11 mouse cellular contexts compared by ENCODE assay signal in genomic region chr1:106961023-106961422, GRCm38 (mm10). TPM values are rescaled to one million over a fixed set of nuclear protein-coding genes. Genes with fewer than 3 reads are reported as not detected.
DNase-seq lines count a peak whose midpoint lies in the region; ATAC-seq and TF ChIP-seq lines count a peak whose summit lies in the region.
"Had no signal": no experiment of that assay in that cellular context is flagged by ENCODE, and none has a peak within 500 bp of the region (broad histone marks: within the 10 kb centered on the region; RNA-seq: fewer than 3 reads in every experiment).

No protein-coding gene starts in this region.

- peak; percentile 27; the same call in 1 of the 2 replicates for TF ChIP-seq CTCF in intestine, postnatal 0 days (IDR thresholded peaks at IDR 0.05; ENCODE audit: low read depth)

- H3K4me2 ChIP-seq in intestine, postnatal 0 days (replicated peaks; ENCODE audit: low read depth), result no peak overlapping the region
- H3K4me2 ChIP-seq in intestine, embryonic 16.5 days (ENCODE audit: low read depth, low read length), result no peak overlapping the region
- H3K4me2 ChIP-seq: neural tube, embryonic 13.5 days had no signal

- no peaks in the 10 kb centered on the region for H3K4me1 ChIP-seq in intestine, postnatal 0 days (replicated peaks; ENCODE audit: control insufficient read depth, insufficient read depth, low read length)
- no peaks in the 10 kb centered on the region for H3K4me1 ChIP-seq in intestine, embryonic 16.5 days (ENCODE audit: control insufficient read depth, insufficient read depth, low read length)
- H3K4me1 ChIP-seq: neural tube, embryonic 13.5 days had no signal

- H3K27me3 ChIP-seq in intestine, postnatal 0 days (replicated peaks; ENCODE audit: control insufficient read depth, insufficient read depth, low read length), result no peaks in the 10 kb centered on the region
- no peaks in the 10 kb centered on the region for H3K27me3 ChIP-seq in intestine, embryonic 16.5 days (replicated peaks; ENCODE audit: control insufficient read depth, insufficient read depth, low read length)
- H3K27me3 ChIP-seq: neural tube, embryonic 13.5 days had no signal

- 42% methylated on average over 3 of the region's 3 CpGs for WGBS in intestine, postnatal 0 days
- WGBS in intestine, embryonic 16.5 days, result 43% methylated on average over 3 of the region's 3 CpGs

- no peak overlapping the region for H3K27ac ChIP-seq in intestine, postnatal 0 days (ENCODE audit: low read depth, low read length)
- no peak overlapping the region for H3K27ac ChIP-seq in intestine, embryonic 16.5 days (ENCODE audit: low read length)
- H3K27ac ChIP-seq: neural tube, embryonic 13.5 days had no signal

- no peak for ATAC-seq in intestine, postnatal 0 days
- ATAC-seq in intestine, embryonic 16.5 days, result no peak

- H3K9me3 ChIP-seq in intestine, postnatal 0 days (ENCODE audit: control insufficient read depth), result no peaks in the 10 kb centered on the region
- no peaks in the 10 kb centered on the region for H3K9me3 ChIP-seq in intestine, embryonic 16.5 days (ENCODE audit: control insufficient read depth, low read length)
- H3K9me3 ChIP-seq: neural tube, embryonic 13.5 days had no signal

- no peak overlapping the region for H3K4me3 ChIP-seq in intestine, postnatal 0 days (ENCODE audit: low read depth, low read length)
- no peak overlapping the region for H3K4me3 ChIP-seq in intestine, embryonic 16.5 days (ENCODE audit: low read length)
- H3K4me3 ChIP-seq: neural tube, embryonic 13.5 days had no signal

- H3K36me3 ChIP-seq in intestine, postnatal 0 days (ENCODE audit: control insufficient read depth, insufficient read depth), result no peaks in the 10 kb centered on the region
- H3K36me3 ChIP-seq in intestine, embryonic 16.5 days (ENCODE audit: control insufficient read depth, insufficient read depth, low read length), result no peaks in the 10 kb centered on the region
- H3K36me3 ChIP-seq: neural tube, embryonic 13.5 days had no signal

- DNase-seq in 416B (ENCODE audit: low read depth) (peak; percentile 59), MEL-GATA-1-ER (ENCODE audit: extremely low read depth, low read depth) (peak; percentile 72)
- DNase-seq in layer of hippocampus, postnatal 10 days (ENCODE audit: low spot score in 2 of 2), result peak; percentile 7 to 21
- DNase-seq in yolk sac, embryonic 10.5 days (ENCODE audit: low spot score), result no peak
- DNase-seq in left cerebral cortex, adult 8-10 months (ENCODE audit: low spot score in 2 of 2), result no peak
- DNase-seq in urinary bladder, postnatal 4 days (ENCODE audit: low spot score in 2 of 2), result no peak

- H3K9ac ChIP-seq in intestine, postnatal 0 days (ENCODE audit: low read depth, low read length), result no peak overlapping the region
- H3K9ac ChIP-seq in intestine, embryonic 16.5 days (ENCODE audit: low read depth, low read length), result no peak overlapping the region
- H3K9ac ChIP-seq: neural tube, embryonic 13.5 days had no signal

RNA-seq across cellular contexts. Expression of gene Serpinb13, which starts 19.8 kb away (rescaled TPM):
- polyA plus RNA-seq in intestine, postnatal 0 days (2015; fragmentation: Nextera tagmentation; extraction: Ambion mirVana), result not detected in 2 replicates
- polyA plus RNA-seq in intestine, embryonic 16.5 days (2015; fragmentation: Nextera tagmentation; extraction: Ambion mirVana), result not detected in 2 replicates
- total RNA-seq in layer of hippocampus, postnatal 10 days (2021), result not detected
- total RNA-seq in left cerebral cortex, adult 8-10 months (2022), result not detected
- total RNA-seq: gastrocnemius, adult 8-10 months had no signal
- polyA plus RNA-seq: limb, embryonic 11.5 days; neural tube, embryonic 13.5 days had no signal

RNA-seq across cellular contexts. Expression of gene Serpinb12, which starts 26.8 kb away (rescaled TPM):
- polyA plus RNA-seq in intestine, postnatal 0 days (2015; fragmentation: Nextera tagmentation; extraction: Ambion mirVana), result not detected in 2 replicates
- 0.13 TPM in 1 of 2 replicates, not detected in the other for polyA plus RNA-seq in intestine, embryonic 16.5 days (2015; fragmentation: Nextera tagmentation; extraction: Ambion mirVana)
- not detected for total RNA-seq in layer of hippocampus, postnatal 10 days (2021)
- under 1 TPM in 2 of 4 experiments, not detected in 2; 0.21 to 0.30 TPM for total RNA-seq in left cerebral cortex, adult 8-10 months (2022)
- total RNA-seq: gastrocnemius, adult 8-10 months had no signal
- polyA plus RNA-seq: limb, embryonic 11.5 days had no signal

Comparison
In these comparisons a context has a peak if more than half of its experiments do, and no peak if none do; other contexts are left out.
1. DNase-seq: peak in 416B (single experiment), MEL-GATA-1-ER (single experiment) and layer of hippocampus, postnatal 10 days (2 of 2); none in yolk sac, embryonic 10.5 days (single experiment), left cerebral cortex, adult 8-10 months (0 of 2) and urinary bladder, postnatal 4 days (0 of 2).